Mouse (Mus musculus) liver, embryonic 11.5 days (tissue): ENCODE results near the gene Gm4737. TPM values are rescaled to one million over a fixed set of nuclear protein-coding genes. Genes with fewer than 3 reads are reported as not detected.

Experiments
- ATAC-seq: fragments of 200-750 bp; cut with Nextera tagmentation; replicated peaks from 2 replicates; pipeline ENCODE4 v1.8.0; 2017; ENCODE audit warnings: moderate number of reproducible peaks, mild to moderate bottlenecking, moderate TSS enrichment, moderate library complexity; ENCODE audit not compliant: low FRiP score
- DNase-seq: peaks from one replicate; pipeline ENCODE4 v3.0.0-alpha.2; 2017; ENCODE audit warnings: low spot score
- H3K27ac ChIP-seq: fragments of 300-500 bp; sonication (generic); 2 replicates; pipeline ENCODE4 v1.5.1; 2014; ENCODE audit warnings: mild to moderate bottlenecking, low read depth, low read length, control low read depth
- H3K27me3 ChIP-seq: fragments of 300-500 bp; sonication (generic); replicated peaks from 2 replicates; pipeline ENCODE4 v1.6.1; 2014; ENCODE audit warnings: low read length, mixed read lengths; ENCODE audit not compliant: control insufficient read depth, insufficient read depth
- H3K36me3 ChIP-seq: fragments of 300-500 bp; sonication (generic); 2 replicates; pipeline ENCODE4 v1.6.1; 2014; ENCODE audit warnings: mild to moderate bottlenecking, low read length, moderate library complexity, mixed read lengths; ENCODE audit not compliant: control insufficient read depth, insufficient read depth
- H3K4me1 ChIP-seq: fragments of 300-500 bp; sonication (generic); replicated peaks from 2 replicates; pipeline ENCODE4 v1.6.1; 2014; ENCODE audit warnings: low read length, mixed read lengths; ENCODE audit not compliant: control insufficient read depth, insufficient read depth
- H3K4me2 ChIP-seq: fragments of 300-500 bp; sonication (generic); 2 replicates; pipeline ENCODE4 v1.6.1; 2014; ENCODE audit warnings: mild to moderate bottlenecking, control low read depth, moderate library complexity
- H3K4me3 ChIP-seq: fragments of 300-500 bp; sonication (generic); 2 replicates; pipeline ENCODE4 v1.5.1; 2014; ENCODE audit warnings: low read depth, low read length, control low read depth
- H3K9ac ChIP-seq: fragments of 300-500 bp; sonication (generic); 2 replicates; pipeline ENCODE4 v1.6.1; 2014; ENCODE audit warnings: low read depth, low read length, control low read depth
- H3K9me3 ChIP-seq: fragments of 300-500 bp; sonication (generic); 2 replicates; pipeline ENCODE4 v1.6.1; 2016; ENCODE audit warnings: low read length, inconsistent platforms, mixed read lengths; ENCODE audit not compliant: control insufficient read depth
- WGBS: fragments of 180-500 bp; shearing (Covaris S2); extraction: QIAGEN DNeasy Blood & Tissue Kit; methylation state at CpG from one replicate; pipeline ENCODE4 v1.1.7; 2014; 5-methylcytosine and 5-hydroxymethylcytosine counted together
- polyA plus RNA-seq: library from polyadenylated mRNA; unstranded; fragments of >200 nt; fragmentation: Nextera tagmentation; extraction: Ambion mirVana; gene quantifications from 2 replicates; pipeline ENCODE4 v1.2.1, GENCODE M21; 2014

The Gm4737 gene
- polyA plus RNA-seq, 1 experiment from 2014 or later, result 3.3 TPM

- no peak overlapping the region for H3K9ac ChIP-seq
- no peaks in the 10 kb centered on the region for H3K36me3 ChIP-seq
- no peak overlapping the region for H3K27ac ChIP-seq
- no peak for ATAC-seq
- no peaks in the 10 kb centered on the region for H3K4me1 ChIP-seq
- no peak for DNase-seq
- 70% methylated on average over 9 of the region's 9 CpGs for WGBS
- H3K9me3 ChIP-seq, result no peaks in the 10 kb centered on the region
- no peak overlapping the region for H3K4me2 ChIP-seq
- H3K27me3 ChIP-seq, result no peaks in the 10 kb centered on the region
- H3K4me3 ChIP-seq, result no peak overlapping the region
Measured at GRCm38 (mm10) chr16:46104491-46104890, 50.4 kb downstream of the Gm4737 start.

Other genes starting within 250 kb of the Gm4737 start
- 24.3 and 25.9 TPM in 2 replicates for gene Phldb2, start 201.5 kb downstream of the Gm4737 start, polyA plus RNA-seq
- 3.5 and 3.8 TPM in 2 replicates for gene Plcxd2, start 144.9 kb downstream of the Gm4737 start, polyA plus RNA-seq
- gene Cd96, start 34.8 kb downstream of the Gm4737 start, polyA plus RNA-seq, result 0.12 TPM in 1 of 2 replicates, not detected in the other